Mouse (Mus musculus) liver, embryonic 13.5 days (tissue): ENCODE measurements around the gene Tmem74b. TPM values are rescaled to one million over a fixed set of nuclear protein-coding genes. Genes with fewer than 3 reads are reported as not detected.

Source experiments
- ATAC-seq: fragments of 200-750 bp; cut with Nextera tagmentation; 2 replicates; pipeline ENCODE4 v1.8.0; 2017; ENCODE audit warnings: low read depth, mild to moderate bottlenecking, moderate number of reproducible peaks, moderate library complexity
- DNase-seq: peaks from one replicate; pipeline ENCODE4 v3.0.0; 2022
- H3K27ac ChIP-seq: fragments of 300-500 bp; sonication (generic); 2 replicates; pipeline ENCODE4 v1.5.1; 2015; ENCODE audit warnings: moderate library complexity, mild to moderate bottlenecking, inconsistent platforms
- H3K27me3 ChIP-seq: fragments of 300-500 bp; sonication (generic); 2 replicates; pipeline ENCODE4 v1.6.1; 2015; ENCODE audit warnings: mild to moderate bottlenecking, inconsistent platforms
- H3K36me3 ChIP-seq: fragments of 300-500 bp; sonication (generic); 2 replicates; pipeline ENCODE4 v1.6.1; 2015; ENCODE audit warnings: mild to moderate bottlenecking, inconsistent platforms
- H3K4me1 ChIP-seq: fragments of 300-500 bp; sonication (generic); replicated peaks from 2 replicates; pipeline ENCODE4 v1.6.1; 2015; ENCODE audit warnings: inconsistent platforms
- H3K4me2 ChIP-seq: fragments of 300-500 bp; sonication (generic); 2 replicates; pipeline ENCODE4 v1.6.1; 2015; ENCODE audit warnings: inconsistent platforms, mild to moderate bottlenecking, moderate library complexity
- H3K4me3 ChIP-seq: fragments of 300-500 bp; sonication (generic); replicated peaks from 2 replicates; pipeline ENCODE4 v1.5.1; 2015; ENCODE audit warnings: mild to moderate bottlenecking, inconsistent platforms
- H3K9ac ChIP-seq: fragments of 300-500 bp; sonication (generic); 2 replicates; pipeline ENCODE4 v1.6.1; 2015; ENCODE audit warnings: mild to moderate bottlenecking, inconsistent platforms
- H3K9me3 ChIP-seq: fragments of 300-500 bp; sonication (generic); replicated peaks from 2 replicates; pipeline ENCODE4 v1.6.1; 2016; ENCODE audit warnings: inconsistent platforms
- WGBS: fragments of 180-500 bp; shearing (Covaris S2); methylation state at CpG from one replicate; pipeline ENCODE4 v1.1.7; 2015; ENCODE audit not compliant: insufficient replicate concordance; 5-methylcytosine and 5-hydroxymethylcytosine counted together
- polyA plus RNA-seq: library from polyadenylated mRNA; unstranded; fragments of >200 nt; fragmentation: Nextera tagmentation; extraction: Ambion mirVana; gene quantifications from 2 replicates; pipeline ENCODE4 v1.2.1, GENCODE M21; 2015

Tmem74b gene
- polyA plus RNA-seq, result 0.07 TPM in 2 replicates

DNA sequence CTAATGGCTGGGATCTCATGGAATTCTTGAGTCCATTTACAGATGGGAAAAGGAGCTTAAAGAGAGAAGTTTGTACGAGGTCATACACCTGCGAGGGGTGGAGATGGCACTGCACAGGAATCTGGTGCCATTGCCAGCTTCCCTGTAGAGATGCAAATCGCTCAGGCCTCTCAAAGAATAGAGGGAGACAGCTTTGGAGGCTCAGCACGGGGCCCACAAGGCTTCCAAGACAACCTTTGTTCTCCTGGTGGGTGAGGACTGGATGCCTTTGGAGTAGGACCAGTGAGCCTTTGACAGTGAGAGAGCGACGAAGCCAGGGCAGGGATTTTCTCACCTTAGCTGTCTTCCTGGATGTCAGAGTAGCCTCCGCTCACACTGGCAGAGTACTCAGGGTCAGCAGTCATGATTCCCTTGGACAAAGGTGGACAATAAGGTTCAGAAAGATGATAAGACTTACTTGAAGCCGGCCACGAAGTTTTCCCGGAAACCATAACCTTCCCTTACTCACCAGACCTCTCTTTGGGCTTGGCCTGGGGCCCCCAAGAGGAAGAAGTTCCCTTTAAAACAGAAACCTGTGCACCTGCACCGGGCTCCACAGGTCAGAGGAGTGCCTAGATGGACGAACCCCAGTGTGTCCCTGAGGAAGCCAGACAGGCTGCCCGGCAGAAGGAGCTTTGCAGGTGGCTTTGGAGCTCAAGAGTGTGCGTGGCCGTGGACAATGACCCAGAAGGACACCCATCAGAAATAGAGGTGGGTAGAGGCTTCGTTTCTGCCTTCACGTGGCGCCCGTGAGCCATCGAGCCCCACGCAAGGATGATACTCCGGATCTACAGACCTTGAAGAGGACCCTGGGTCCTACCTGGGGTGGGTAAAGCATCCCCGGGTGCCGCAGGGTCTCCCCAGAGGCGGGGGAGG, at the start of gene Tmem74b:
Tmem74b (plus strand) TSS at position 778 of the 915 bp plus-strand sequence.
- H3K27me3 ChIP-seq, result peaks cover 66% of the 10 kb centered on the region
- peak within 1 kb of the TSS; percentile 33; the same call in 1 of the 2 replicates for H3K9ac ChIP-seq
- H3K4me2 ChIP-seq, result peak within 1 kb of the TSS; percentile 69
- no peaks in the 10 kb centered on the region for H3K9me3 ChIP-seq
- no peaks in the 10 kb centered on the region for H3K36me3 ChIP-seq
- 6% methylated on average over 25 of the region's 25 CpGs for WGBS
- no peak for DNase-seq
- peak; percentile 10; the same call in 1 of the 2 replicates for ATAC-seq
- peak within 1 kb of the TSS; percentile 48 for H3K4me3 ChIP-seq
- no peak within 1 kb of the TSS for H3K27ac ChIP-seq
- H3K4me1 ChIP-seq, result peaks cover 9% of the 10 kb centered on the region; the same call in 1 of the 2 replicates

DNA sequence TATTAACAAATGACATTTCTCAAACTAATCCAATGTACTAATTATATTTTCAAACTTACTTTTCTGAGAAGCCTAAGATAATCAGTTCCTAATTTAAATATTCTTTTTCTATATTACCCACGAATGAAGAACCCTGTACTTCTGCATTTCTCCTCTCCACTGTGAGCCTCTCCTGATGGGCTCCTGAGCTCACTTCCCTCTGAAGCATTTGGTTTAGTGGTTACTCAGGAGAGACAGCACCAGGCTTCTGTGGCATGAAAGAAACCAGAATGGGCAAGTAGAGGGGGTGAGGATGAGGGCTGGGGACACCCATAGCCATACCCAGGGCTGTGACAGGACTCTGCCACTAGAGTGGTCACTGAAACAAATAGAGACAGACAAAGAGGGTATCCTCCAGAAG, 49.8 kb upstream of the Tmem74b start:
- H3K27ac ChIP-seq, result no peak overlapping the region
- no peaks in the 10 kb centered on the region for H3K9me3 ChIP-seq
- no peaks in the 10 kb centered on the region for H3K27me3 ChIP-seq
- no peak overlapping the region for H3K9ac ChIP-seq
- no peak overlapping the region for H3K4me2 ChIP-seq
- H3K4me3 ChIP-seq, result no peak overlapping the region
- H3K4me1 ChIP-seq, result no peaks in the 10 kb centered on the region
- H3K36me3 ChIP-seq, result no peaks in the 10 kb centered on the region
- DNase-seq (no peak), ATAC-seq (no peak)
- 23% methylated on average over 1 of the region's 1 CpGs for whole genome bisulfite sequencing

DNA sequence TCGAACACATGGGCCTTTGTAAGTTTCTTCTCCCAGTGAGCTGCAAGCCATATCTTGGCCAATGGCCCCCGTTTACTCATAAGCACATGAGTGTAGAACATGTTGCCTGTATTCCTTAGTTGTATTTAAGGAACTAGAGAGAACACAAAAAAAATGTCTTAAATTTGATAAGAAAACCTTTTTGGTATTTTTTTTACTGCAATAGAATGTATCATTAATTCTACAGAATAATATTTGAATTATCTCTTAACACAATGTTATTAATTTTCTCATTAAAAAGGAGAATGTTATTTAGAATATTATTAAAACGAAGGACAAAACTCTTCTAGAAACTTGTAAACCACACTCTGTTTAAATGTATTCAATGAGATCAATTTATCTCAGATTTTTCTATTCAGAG, 33.4 kb upstream of the Tmem74b start, which contains the start of gene Rad21l:
Rad21l (minus strand) TSS at position 101 of the 400 bp plus-strand sequence.
- H3K4me1 ChIP-seq, result peaks cover 6% of the 10 kb centered on the region; the same call in 1 of the 2 replicates
- H3K9ac ChIP-seq, result no peak within 1 kb of the TSS
- DNase-seq (no peak), ATAC-seq (no peak)
- H3K9me3 ChIP-seq, result no peaks in the 10 kb centered on the region
- no peak within 1 kb of the TSS for H3K27ac ChIP-seq
- no peaks in the 10 kb centered on the region for H3K36me3 ChIP-seq
- WGBS, result 50% methylated on average over 3 of the region's 3 CpGs
- peaks cover 6% of the 10 kb centered on the region; the same call in 1 of the 2 replicates for H3K27me3 ChIP-seq
- no peak within 1 kb of the TSS for H3K4me2 ChIP-seq
- no peak within 1 kb of the TSS for H3K4me3 ChIP-seq

DNA sequence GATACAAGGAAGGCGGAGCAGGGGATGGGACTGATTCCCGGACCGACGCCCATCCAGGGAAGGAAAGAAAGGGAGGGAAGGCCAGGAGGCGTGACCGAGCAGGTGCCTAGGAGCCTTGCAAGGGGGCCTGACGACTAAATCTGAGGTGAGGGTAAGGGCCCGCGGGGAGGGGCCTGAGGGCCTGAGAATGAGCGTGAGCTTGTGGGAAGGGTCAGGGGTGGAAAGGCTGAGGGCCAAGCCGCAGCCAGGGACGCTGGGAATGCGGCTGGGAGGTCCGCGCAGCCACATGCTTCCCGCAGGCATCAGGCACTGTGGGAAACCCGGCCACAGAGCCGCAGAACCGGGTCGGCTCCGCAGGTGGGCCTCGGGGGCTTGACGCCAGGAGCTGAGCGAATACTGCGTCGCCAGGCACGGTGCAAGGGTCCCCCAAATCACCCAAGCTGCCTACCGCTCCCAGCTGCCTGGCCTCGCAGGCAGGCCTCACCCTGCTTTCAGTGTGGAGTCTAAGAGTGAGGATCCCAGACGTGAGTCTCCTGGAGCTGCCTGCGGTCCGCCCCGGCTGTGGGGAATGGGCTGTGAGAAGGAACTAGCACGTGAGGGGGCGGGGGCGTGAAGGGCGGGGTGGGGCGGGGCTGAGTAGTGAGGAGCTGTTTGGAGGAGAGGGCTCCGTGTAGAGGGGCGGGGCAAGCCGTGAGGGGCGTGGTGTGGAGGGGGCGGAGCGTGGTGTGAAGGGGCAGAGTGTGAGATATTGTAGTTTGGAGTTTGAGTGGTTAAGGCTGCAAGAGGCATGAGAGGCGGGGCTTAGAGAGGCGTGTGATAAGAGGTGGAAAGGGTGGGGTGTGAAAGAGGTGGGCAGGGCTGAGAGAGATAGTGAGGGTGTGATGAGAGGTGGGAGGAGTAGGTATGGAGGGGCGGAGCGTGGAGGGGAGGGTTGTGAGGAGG, 31.5 kb upstream of the Tmem74b start:
- peaks cover 6% of the 10 kb centered on the region; the same call in 1 of the 2 replicates for H3K27me3 ChIP-seq
- WGBS, result 31% methylated on average over 48 of the region's 48 CpGs
- no peak overlapping the region for H3K9ac ChIP-seq
- ATAC-seq (peak; percentile 84), DNase-seq (peak; percentile 6)
- no peaks in the 10 kb centered on the region for H3K36me3 ChIP-seq
- no peak overlapping the region for H3K27ac ChIP-seq
- H3K9me3 ChIP-seq, result no peaks in the 10 kb centered on the region
- no peak overlapping the region for H3K4me2 ChIP-seq
- H3K4me1 ChIP-seq, result peaks cover 6% of the 10 kb centered on the region; the same call in 1 of the 2 replicates
- H3K4me3 ChIP-seq, result no peak overlapping the region

DNA sequence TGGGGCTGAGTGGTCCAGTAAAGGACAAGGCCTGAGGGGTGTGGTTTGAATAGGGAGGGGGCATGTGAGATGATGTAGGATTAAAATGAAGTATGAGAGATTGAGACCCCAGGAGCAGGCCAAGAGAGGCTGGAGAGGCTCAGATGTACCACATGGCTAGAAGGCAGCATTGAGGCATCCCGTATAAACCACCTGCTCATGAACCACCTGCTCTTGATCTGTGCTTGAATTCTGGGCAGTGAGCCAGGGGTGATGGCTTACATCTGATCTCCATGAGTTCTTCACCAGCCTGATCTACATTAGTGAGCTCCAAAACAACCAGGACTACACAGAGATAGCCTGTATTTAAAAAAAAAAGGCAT, 30.9 kb upstream of the Tmem74b start:
- no peak for DNase-seq
- Histone ChIP-seq H3K36me3 (no peaks in the 10 kb centered on the region), H3K9me3 (no peaks in the 10 kb centered on the region), H3K4me1 (peaks cover 6% of the 10 kb centered on the region; the same call in 1 of the 2 replicates), H3K27me3 (peaks cover 6% of the 10 kb centered on the region; the same call in 1 of the 2 replicates), H3K9ac (no peak overlapping the region), H3K4me3 (no peak overlapping the region), H3K4me2 (no peak overlapping the region), H3K27ac (no peak overlapping the region)
- ATAC-seq, result no peak
- 50% methylated on average over 1 of the region's 1 CpGs for WGBS

DNA sequence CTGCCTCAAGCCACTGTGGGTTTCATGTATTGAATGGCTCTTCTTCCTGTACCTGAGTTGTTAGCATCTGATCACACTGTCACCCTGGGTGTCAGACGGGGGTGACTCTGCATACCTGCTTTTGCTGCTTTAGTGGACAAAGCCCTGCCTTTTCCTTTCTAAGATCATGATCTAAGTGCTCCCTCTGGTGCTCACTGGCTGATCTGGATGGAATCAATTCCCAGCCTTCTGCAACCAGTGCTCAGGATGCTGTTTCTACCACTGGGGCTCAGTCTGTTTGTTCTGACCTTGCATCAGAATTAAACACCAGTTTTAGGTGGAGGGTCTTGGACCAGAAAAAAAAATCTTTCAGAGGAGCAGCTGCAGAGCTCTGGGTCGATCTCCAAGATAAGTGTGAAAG, 25.6 kb upstream of the Tmem74b start:
- no peak for ATAC-seq

DNA sequence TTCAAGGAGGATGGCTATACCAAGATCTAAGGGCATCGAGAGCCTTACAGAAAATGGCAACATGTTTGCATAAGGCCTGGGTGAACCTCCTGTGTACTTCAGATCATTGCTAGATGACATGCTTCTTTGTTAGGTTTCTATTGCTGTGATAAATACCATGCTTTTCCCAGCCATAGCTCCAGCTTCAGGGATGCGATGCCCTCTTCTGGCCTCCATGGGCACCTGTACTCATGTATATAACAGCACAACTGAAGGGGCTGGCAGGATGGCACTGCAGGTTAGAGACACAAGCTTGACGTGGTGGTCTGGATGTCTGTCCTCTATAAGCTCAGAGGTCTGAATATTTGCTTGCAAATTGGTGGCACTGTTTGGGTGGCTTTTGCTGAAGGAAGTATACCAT, 19.5 kb upstream of the Tmem74b start:
- WGBS, result 57% methylated on average over 3 of the region's 3 CpGs
- ATAC-seq (no peak), DNase-seq (no peak)
- Histone ChIP-seq H3K27me3 (no peaks in the 10 kb centered on the region; the same call in 1 of the 2 replicates), H3K27ac (no peak overlapping the region), H3K9me3 (no peaks in the 10 kb centered on the region), H3K9ac (no peak overlapping the region), H3K4me2 (no peak overlapping the region), H3K36me3 (no peaks in the 10 kb centered on the region), H3K4me1 (no peaks in the 10 kb centered on the region), H3K4me3 (no peak overlapping the region)

More for the DNA sequence above, 25.6 kb upstream of the Tmem74b start:
- Histone ChIP-seq H3K9me3 (no peaks in the 10 kb centered on the region), H3K4me2 (no peak overlapping the region), H3K27me3 (no peaks in the 10 kb centered on the region), H3K9ac (no peak overlapping the region), H3K27ac (no peak overlapping the region), H3K4me3 (no peak overlapping the region), H3K36me3 (no peaks in the 10 kb centered on the region), H3K4me1 (no peaks in the 10 kb centered on the region)
- DNase-seq, result no peak
- WGBS, result 42% methylated on average over 2 of the region's 2 CpGs

DNA sequence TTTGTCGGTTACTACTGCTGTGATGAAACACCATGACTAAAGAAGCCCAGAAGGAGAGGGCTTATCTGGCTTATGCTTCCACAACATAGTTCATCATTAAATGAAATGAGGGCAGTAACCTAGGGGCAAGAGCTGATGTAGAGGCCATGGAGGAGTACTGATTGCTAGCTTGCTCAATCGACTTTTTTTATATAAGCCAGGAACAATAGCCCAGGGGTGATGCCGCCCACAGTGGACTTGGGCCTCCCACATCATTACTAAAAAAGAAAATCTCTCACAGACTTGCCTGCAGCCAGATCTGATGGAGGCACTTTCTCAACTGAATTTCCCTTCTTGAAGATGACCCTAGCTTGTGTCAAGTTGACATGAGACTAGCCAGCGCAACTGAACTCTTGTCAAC, 18.8 kb upstream of the Tmem74b start:
- Histone ChIP-seq H3K4me1 (no peaks in the 10 kb centered on the region), H3K4me3 (no peak overlapping the region), H3K36me3 (no peaks in the 10 kb centered on the region), H3K9ac (no peak overlapping the region), H3K4me2 (no peak overlapping the region), H3K27me3 (no peaks in the 10 kb centered on the region; the same call in 1 of the 2 replicates), H3K9me3 (no peaks in the 10 kb centered on the region), H3K27ac (no peak overlapping the region)
- DNase-seq (no peak), ATAC-seq (no peak)
- WGBS, result 72% methylated on average over 4 of the region's 4 CpGs

DNA sequence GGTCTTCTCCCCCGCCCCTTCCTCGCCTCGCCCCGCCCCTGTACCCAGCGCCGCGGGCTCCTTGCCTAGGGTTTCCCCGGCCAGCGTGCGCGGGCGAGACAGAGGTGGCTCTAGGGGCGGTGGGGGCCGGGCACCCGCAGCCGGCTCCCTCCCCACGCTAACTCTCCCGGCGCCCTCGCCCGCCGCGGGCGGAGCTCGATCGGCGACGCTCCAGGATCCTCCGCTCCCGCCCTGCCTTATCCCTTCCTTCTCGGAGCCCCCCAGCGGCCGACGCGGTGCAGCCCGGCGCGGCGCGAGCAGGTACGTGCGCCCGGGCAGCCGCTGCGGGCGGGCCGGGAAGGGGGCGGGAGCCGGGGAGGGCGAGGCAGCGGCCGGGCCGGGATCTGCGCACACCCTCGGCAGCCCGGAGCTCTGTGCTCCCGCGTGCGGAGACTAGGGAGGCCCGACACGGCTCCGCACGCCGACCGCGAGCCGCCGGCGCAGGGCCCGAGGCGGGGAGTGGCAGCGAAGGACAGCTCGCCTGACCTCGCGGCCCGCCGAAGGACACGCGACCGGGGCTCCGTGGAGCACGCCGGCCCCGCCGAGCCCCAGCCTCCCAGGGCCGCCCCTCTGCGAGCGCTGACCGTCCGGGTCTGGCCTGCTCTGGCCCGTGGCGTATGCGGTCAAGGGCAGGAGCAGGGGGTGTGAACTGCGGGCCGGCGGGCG, 490 bp downstream of the Tmem74b start:
- peaks cover 9% of the 10 kb centered on the region; the same call in 1 of the 2 replicates for H3K4me1 ChIP-seq

DNA sequence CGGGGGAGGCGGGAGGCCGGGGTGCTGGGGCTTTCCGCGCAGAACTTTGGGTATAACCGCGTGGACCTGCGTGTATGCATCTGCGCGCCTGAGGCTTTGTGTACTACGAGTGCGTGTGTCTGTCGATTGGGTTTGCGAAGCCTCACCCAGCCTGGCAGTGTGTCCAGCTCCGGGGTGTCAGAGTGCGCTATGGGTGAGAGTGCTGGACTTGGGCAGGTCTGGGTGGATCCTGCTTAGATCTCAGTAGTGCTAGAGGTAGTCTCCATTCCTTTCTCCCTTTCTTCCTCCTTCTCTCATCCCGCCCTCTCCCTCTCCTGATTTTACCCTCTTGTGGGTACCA, 1.0 kb downstream of the Tmem74b start:
- Histone ChIP-seq H3K4me2 (peak overlapping the region; percentile 69), H3K36me3 (no peaks in the 10 kb centered on the region), H3K27ac (no peak overlapping the region), H3K4me3 (peak overlapping the region; percentile 48), H3K9ac (peak overlapping the region; percentile 33; the same call in 1 of the 2 replicates), H3K9me3 (no peaks in the 10 kb centered on the region), H3K27me3 (peaks cover 69% of the 10 kb centered on the region), H3K4me1 (peaks cover 9% of the 10 kb centered on the region; the same call in 1 of the 2 replicates)
- 0 out of 2 replicates have a peak, but pooled peaks have one; percentile 9 for ATAC-seq
- 4% methylated on average over 17 of the region's 17 CpGs for WGBS
- no peak for DNase-seq

More for the DNA sequence above, 490 bp downstream of the Tmem74b start:
- DNase-seq (no peak), ATAC-seq (peak; percentile 40)
- Histone ChIP-seq H3K9ac (peak overlapping the region; percentile 33; the same call in 1 of the 2 replicates), H3K9me3 (no peaks in the 10 kb centered on the region), H3K36me3 (no peaks in the 10 kb centered on the region), H3K27me3 (peaks cover 69% of the 10 kb centered on the region), H3K4me3 (peak overlapping the region; percentile 48), H3K4me2 (peak overlapping the region; percentile 69), H3K27ac (no peak overlapping the region)
- WGBS, result under 1% methylated on average over 79 of the region's 97 CpGs
